Mouse (Mus musculus) neural tube, embryonic 15.5 days (tissue): ENCODE data around the gene Fibcd1. TPM values are rescaled to one million over a fixed set of nuclear protein-coding genes. Genes with fewer than 3 reads are reported as not detected.

Experiments
- ATAC-seq: fragments of 200-750 bp; cut with Nextera tagmentation; 2 replicates; pipeline ENCODE4 v1.8.0; 2017; ENCODE audit warnings: mild to moderate bottlenecking, moderate TSS enrichment, moderate library complexity; ENCODE audit not compliant: low FRiP score
- H3K27ac ChIP-seq: fragments of 300-500 bp; sonication (generic); replicated peaks from 2 replicates; pipeline ENCODE4 v1.5.1; 2015; ENCODE audit warnings: mild to moderate bottlenecking, inconsistent platforms
- H3K27me3 ChIP-seq: fragments of 300-500 bp; sonication (generic); replicated peaks from 2 replicates; pipeline ENCODE4 v1.6.1; 2015; ENCODE audit warnings: inconsistent platforms
- H3K36me3 ChIP-seq: fragments of 300-500 bp; sonication (generic); 2 replicates; pipeline ENCODE4 v1.6.1; 2015; ENCODE audit warnings: inconsistent platforms
- H3K4me1 ChIP-seq: fragments of 300-500 bp; sonication (generic); 2 replicates; pipeline ENCODE4 v1.6.1; 2015; ENCODE audit warnings: inconsistent platforms
- H3K4me2 ChIP-seq: fragments of 300-500 bp; sonication (generic); 2 replicates; pipeline ENCODE4 v1.6.1; 2015; ENCODE audit warnings: inconsistent platforms, mild to moderate bottlenecking, moderate library complexity
- H3K4me3 ChIP-seq: fragments of 300-500 bp; sonication (generic); replicated peaks from 2 replicates; pipeline ENCODE4 v1.5.1; 2015; ENCODE audit warnings: mild to moderate bottlenecking, inconsistent platforms
- H3K9ac ChIP-seq: fragments of 300-500 bp; sonication (generic); replicated peaks from 2 replicates; pipeline ENCODE4 v1.6.1; 2015; ENCODE audit warnings: mild to moderate bottlenecking, inconsistent platforms
- H3K9me3 ChIP-seq: fragments of 300-500 bp; sonication (generic); replicated peaks from 2 replicates; pipeline ENCODE4 v1.6.1; 2016; ENCODE audit warnings: inconsistent platforms
- WGBS: fragments of 180-500 bp; shearing (Covaris S2); methylation state at CpG from one replicate; pipeline ENCODE4 v1.1.7; 2015; ENCODE audit warnings: mixed read lengths; 5-methylcytosine and 5-hydroxymethylcytosine counted together
- polyA plus RNA-seq: library from polyadenylated mRNA; unstranded; fragments of >200 nt; fragmentation: Nextera tagmentation; extraction: Ambion mirVana; gene quantifications from 2 replicates; pipeline ENCODE4 v1.2.1, GENCODE M21; 2015

The Fibcd1 gene
- polyA plus RNA-seq, 1 experiment from 2014 or later, result 6.4 TPM

DNA sequence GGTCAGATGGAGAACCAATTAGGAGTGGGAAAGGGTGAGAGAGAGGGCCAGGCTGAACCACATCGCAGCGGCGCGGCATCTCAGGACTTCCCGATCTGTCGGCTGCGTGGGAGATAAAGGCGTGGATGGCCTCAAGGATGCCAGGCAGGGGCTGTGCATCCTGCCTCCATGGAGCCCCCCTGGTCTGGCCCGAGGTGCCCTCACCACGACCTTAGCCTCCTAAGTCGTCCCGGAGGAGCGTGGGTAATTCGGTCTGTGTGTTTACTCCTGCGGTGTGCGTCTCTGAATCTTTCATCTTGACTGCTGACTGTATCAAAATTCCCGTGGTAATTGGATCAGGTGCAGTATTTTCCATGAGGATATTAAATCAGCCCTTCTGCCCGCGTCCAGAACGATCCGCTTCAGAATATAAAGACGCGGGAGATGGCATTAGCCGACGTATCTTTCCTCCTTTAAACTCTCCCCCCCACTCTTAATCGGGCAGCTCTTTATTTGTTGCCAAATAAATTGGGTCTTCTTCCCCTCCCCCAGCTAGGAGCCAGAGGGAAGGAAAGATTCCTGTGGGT, 28.6 kb upstream of the Fibcd1 start:
- 42% methylated on average over 26 of the region's 26 CpGs for WGBS
- Histone ChIP-seq H3K36me3 (no peaks in the 10 kb centered on the region), H3K4me2 (peak overlapping the region; percentile 19), H3K9ac (no peak overlapping the region), H3K4me1 (peaks cover 27% of the 10 kb centered on the region), H3K4me3 (no peak overlapping the region), H3K27me3 (no peaks in the 10 kb centered on the region; the same call in 1 of the 2 replicates), H3K27ac (no peak overlapping the region), H3K9me3 (no peaks in the 10 kb centered on the region)
- ATAC-seq, result no peak

DNA sequence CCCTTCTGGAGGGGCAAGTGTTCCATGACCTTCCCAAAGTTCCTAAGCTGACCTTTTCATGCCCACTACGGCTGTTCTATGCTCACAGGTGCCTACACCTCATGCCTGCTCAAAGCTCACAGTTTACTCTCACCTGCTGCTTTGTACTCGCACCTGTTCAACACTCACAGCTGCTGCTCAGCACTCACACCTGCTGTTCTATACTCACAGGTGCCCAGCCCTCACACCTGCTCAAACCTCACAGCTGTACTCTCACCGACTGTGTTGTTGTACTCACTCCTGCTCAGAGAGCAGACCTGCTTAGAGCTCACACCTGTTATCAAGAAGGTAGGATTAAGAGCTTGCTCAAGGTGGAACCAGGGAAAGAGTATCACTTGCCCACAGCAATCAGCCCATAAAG, 24.9 kb upstream of the Fibcd1 start:
- Histone ChIP-seq H3K36me3 (no peaks in the 10 kb centered on the region), H3K27ac (no peak overlapping the region), H3K4me1 (peaks cover 12% of the 10 kb centered on the region), H3K27me3 (no peaks in the 10 kb centered on the region), H3K4me3 (no peak overlapping the region), H3K9me3 (no peaks in the 10 kb centered on the region), H3K9ac (no peak overlapping the region), H3K4me2 (no peak overlapping the region)
- 75% methylated on average over 3 of the region's 3 CpGs for WGBS
- ATAC-seq, result no peak

DNA sequence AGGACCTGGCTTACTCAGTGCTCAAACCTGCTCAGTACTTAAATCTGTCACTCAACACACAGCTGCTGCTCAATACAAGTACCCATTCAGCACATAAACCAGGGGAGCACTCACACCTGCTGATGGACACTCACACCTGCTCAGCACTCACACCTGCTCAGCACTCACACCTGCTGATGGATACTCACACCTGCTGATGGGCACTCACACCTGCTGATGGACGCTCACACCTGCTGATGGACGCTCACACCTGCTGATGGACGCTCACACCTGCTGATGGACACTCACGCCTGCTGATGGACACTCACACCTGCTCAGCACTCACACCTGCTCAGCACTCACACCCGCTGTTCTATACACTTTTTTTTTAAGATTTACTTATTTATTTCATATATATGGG, 23.9 kb upstream of the Fibcd1 start:
- no peak overlapping the region for H3K9ac ChIP-seq
- H3K9me3 ChIP-seq, result no peaks in the 10 kb centered on the region
- H3K4me1 ChIP-seq, result peaks cover 15% of the 10 kb centered on the region
- H3K4me3 ChIP-seq, result no peak overlapping the region
- H3K36me3 ChIP-seq, result no peaks in the 10 kb centered on the region
- H3K27ac ChIP-seq, result no peak overlapping the region
- H3K27me3 ChIP-seq, result no peaks in the 10 kb centered on the region
- ATAC-seq, result no peak
- 95% methylated on average over 5 of the region's 5 CpGs for WGBS
- no peak overlapping the region for H3K4me2 ChIP-seq

DNA sequence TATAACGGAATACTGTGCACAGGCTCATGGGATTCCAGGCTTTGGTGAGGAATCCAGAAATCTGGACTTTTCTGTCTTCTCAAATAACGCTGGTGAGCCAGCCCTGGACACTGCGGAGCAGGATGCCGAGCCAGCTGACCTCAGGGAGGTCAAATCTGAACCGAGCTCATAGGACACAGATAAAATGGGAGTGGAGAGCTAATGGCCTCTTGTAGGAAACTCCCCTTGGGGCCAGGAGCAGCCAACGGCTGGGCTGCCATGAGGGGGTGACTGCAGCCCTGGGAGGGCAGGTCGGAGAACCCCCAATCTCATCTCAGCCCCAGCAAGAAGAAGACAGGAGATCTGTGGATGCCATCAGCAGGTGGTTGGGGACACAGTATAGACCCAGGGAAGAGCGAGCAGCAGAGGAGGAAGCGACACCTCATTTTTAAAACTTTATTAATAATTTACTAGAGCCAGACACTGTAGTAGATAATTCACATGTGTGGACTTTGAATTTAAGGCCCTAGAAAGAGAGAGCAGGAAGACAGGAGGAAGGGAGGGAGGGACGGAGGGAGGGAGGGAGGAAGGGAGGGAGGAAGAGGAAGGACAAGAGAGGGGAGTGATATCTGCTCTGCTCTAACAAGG, 22.8 kb upstream of the Fibcd1 start:
- H3K27me3 ChIP-seq, result no peaks in the 10 kb centered on the region
- ATAC-seq, result no peak
- no peak overlapping the region for H3K27ac ChIP-seq
- peaks cover 8% of the 10 kb centered on the region for H3K4me1 ChIP-seq
- no peak overlapping the region for H3K9ac ChIP-seq
- no peak overlapping the region for H3K4me2 ChIP-seq
- H3K36me3 ChIP-seq, result no peaks in the 10 kb centered on the region
- 69% methylated on average over 10 of the region's 10 CpGs for WGBS
- H3K9me3 ChIP-seq, result no peaks in the 10 kb centered on the region
- no peak overlapping the region for H3K4me3 ChIP-seq

DNA sequence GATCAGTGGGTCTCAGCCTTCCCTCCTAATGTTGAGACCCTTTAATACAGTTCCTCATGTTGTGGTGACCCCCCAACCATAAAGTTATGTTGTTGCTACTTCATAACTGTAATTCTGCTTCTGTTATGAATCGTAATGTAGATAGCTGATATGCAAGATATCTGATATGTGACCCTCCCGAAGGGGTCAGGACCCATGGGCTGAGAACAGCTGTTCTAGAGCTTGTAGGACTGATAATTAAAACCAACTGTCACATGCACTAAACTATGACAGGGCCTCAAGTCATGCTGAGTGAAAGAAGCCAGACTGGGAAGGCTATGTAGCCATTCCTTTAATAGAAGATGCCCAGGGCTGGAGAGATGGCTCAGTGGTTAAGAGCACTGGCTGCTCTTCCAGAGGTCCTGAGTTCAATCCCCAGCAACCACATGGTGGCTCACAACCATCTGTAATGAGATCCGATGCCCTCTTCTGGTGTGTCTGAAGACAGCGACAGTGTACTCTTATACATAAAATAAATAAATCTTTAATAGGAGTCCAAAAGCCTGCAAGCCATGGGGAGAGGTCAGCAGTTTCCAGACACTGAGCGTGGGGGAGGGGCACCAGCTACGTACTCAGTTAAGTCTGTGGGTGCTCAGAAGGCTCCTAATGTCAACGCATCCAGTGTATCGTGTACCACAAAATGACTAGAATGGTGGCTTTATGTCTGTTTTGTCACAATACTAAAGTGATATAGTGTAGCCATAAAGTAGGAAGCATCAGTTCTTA, 22.1 kb upstream of the Fibcd1 start:
- H3K27ac ChIP-seq, result no peak overlapping the region
- no peaks in the 10 kb centered on the region for H3K27me3 ChIP-seq
- H3K36me3 ChIP-seq, result no peaks in the 10 kb centered on the region
- H3K4me2 ChIP-seq, result no peak overlapping the region
- WGBS, result 86% methylated on average over 8 of the region's 8 CpGs
- no peak overlapping the region for H3K4me3 ChIP-seq
- peaks cover 8% of the 10 kb centered on the region for H3K4me1 ChIP-seq
- no peak overlapping the region for H3K9ac ChIP-seq
- no peaks in the 10 kb centered on the region for H3K9me3 ChIP-seq
- ATAC-seq, result no peak

DNA sequence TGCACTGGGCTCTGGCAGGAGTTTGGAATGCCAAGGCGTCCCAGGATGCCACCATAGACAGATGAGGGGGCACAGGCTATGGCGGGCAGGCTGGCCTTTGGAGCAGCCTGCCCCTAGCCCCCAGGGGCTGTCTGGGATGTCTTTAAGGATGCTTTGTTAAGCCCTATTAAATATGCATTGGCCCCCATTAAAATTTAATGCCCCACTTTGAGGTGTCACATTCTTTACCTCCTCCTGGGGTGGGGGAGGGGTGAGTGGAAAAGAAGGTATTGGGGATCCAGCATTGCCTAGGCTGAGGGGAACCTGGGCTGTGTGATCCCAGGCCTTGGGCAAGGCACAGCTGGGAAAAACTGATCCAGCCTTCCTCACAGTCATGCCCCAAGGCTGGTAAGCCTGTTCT, 20.0 kb upstream of the Fibcd1 start:
- 17% methylated on average over 2 of the region's 2 CpGs for WGBS
- ATAC-seq, result no peak
- H3K27ac ChIP-seq, result no peak overlapping the region

DNA sequence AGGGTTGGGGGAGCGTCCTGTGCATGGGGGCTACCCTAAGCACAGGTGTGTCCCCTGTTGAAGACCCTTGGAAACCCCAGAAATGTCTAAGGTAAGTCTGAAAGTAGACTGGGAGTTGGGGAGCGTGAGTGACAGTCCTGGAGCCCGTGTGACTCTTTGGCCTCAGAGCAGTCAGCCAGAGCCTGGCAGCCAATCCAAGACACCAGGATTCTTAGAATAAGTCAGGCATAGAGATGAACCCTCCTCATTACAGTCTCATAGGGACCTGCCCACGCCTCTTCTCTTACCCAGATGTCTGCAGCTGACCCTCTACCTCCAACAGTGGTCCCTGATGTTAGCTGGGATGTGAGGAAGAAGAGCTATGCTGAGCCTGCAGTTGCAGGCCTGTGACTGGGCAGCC, 19.5 kb upstream of the Fibcd1 start:
- WGBS, result 62% methylated on average over 4 of the region's 4 CpGs
- H3K27me3 ChIP-seq, result no peaks in the 10 kb centered on the region
- H3K27ac ChIP-seq, result no peak overlapping the region
- H3K36me3 ChIP-seq, result no peaks in the 10 kb centered on the region
- no peak overlapping the region for H3K4me2 ChIP-seq
- no peak for ATAC-seq
- H3K4me3 ChIP-seq, result no peak overlapping the region
- H3K4me1 ChIP-seq, result peaks cover 8% of the 10 kb centered on the region
- H3K9me3 ChIP-seq, result no peaks in the 10 kb centered on the region
- H3K9ac ChIP-seq, result 0 out of 2 replicates have a peak overlapping the region, but pooled peaks have one; percentile 2

More for the DNA sequence above, 20.0 kb upstream of the Fibcd1 start:
- H3K9me3 ChIP-seq, result no peaks in the 10 kb centered on the region
- no peak overlapping the region for H3K4me3 ChIP-seq
- no peaks in the 10 kb centered on the region for H3K27me3 ChIP-seq
- peaks cover 8% of the 10 kb centered on the region for H3K4me1 ChIP-seq
- no peaks in the 10 kb centered on the region for H3K36me3 ChIP-seq
- no peak overlapping the region for H3K4me2 ChIP-seq
- 0 out of 2 replicates have a peak overlapping the region, but pooled peaks have one; percentile 2 for H3K9ac ChIP-seq

DNA sequence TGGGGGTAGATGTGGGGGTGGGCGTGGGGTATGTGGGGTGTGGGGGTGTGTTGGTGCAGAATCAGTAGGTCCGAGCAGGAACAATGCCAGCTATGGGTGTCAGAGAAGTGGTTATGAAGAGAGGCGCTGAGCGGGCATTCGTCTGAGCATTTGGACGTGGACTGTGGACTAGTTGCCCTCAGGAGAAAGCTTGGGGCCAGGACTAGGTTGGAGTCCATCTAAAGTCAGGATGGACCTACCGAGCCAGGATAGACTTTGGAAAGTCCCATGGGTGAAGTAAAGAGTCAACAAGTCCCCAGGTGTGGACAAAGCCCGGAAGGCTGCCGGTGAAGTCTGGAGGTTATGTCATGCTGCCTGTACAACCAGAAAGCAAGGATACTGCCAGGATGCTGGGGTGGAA, 19.1 kb upstream of the Fibcd1 start:
- Histone ChIP-seq H3K4me1 (peaks cover 10% of the 10 kb centered on the region), H3K4me3 (no peak overlapping the region), H3K27me3 (no peaks in the 10 kb centered on the region), H3K4me2 (no peak overlapping the region), H3K9ac (no peak overlapping the region), H3K9me3 (no peaks in the 10 kb centered on the region), H3K36me3 (no peaks in the 10 kb centered on the region), H3K27ac (no peak overlapping the region)
- WGBS, result 94% methylated on average over 9 of the region's 9 CpGs
- ATAC-seq, result no peak

DNA sequence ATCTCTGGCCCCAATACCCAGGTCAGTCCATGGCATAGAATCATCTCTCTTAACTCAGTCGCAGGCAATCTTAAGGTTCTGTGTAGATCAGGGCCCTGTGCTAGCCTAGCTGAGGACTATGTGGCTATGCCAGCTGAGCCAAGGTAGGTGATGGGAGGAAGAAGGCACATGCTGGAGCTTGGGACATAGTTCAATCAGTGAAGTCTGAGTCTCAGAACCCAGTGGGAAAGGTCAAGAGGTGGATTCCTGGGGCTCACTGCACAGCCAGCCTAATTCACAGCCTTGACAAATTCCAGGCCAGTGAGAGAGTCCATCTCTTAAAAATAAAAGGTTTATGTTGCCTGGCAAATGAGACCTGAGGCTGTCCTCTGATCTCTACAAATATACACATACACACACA, 18.0 kb upstream of the Fibcd1 start:
- Histone ChIP-seq H3K36me3 (no peaks in the 10 kb centered on the region), H3K27ac (no peak overlapping the region), H3K4me2 (no peak overlapping the region), H3K4me1 (peaks cover 21% of the 10 kb centered on the region), H3K27me3 (no peaks in the 10 kb centered on the region), H3K4me3 (no peak overlapping the region), H3K9ac (no peak overlapping the region), H3K9me3 (no peaks in the 10 kb centered on the region)
- no peak for ATAC-seq
- WGBS, result 84% methylated on average over 1 of the region's 1 CpGs

DNA sequence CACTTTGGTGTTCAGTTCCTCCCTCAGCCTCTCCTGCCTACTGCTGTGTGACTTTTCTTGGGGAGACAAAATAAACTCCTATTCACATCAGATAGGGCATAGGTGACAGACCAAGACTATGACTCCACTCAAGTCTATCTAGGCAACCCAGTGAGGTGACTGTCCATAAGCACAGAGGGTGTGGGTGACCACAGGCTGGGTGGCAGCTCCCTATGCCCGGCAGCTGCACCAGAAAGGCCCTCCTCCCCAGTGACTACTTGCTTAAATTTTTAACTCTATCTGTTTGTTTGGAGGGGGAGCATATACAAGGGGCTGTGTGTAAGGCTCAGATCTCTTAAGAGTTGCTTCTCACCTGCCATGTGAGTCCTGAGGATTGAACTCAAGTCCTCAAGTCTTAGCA, 17.1 kb upstream of the Fibcd1 start:
- ATAC-seq, result no peak
- Histone ChIP-seq H3K36me3 (no peaks in the 10 kb centered on the region), H3K9me3 (no peaks in the 10 kb centered on the region), H3K4me3 (no peak overlapping the region), H3K27me3 (no peaks in the 10 kb centered on the region), H3K4me2 (no peak overlapping the region), H3K9ac (no peak overlapping the region), H3K4me1 (peaks cover 27% of the 10 kb centered on the region), H3K27ac (no peak overlapping the region)
- WGBS, result 75% methylated on average over 1 of the region's 1 CpGs

DNA sequence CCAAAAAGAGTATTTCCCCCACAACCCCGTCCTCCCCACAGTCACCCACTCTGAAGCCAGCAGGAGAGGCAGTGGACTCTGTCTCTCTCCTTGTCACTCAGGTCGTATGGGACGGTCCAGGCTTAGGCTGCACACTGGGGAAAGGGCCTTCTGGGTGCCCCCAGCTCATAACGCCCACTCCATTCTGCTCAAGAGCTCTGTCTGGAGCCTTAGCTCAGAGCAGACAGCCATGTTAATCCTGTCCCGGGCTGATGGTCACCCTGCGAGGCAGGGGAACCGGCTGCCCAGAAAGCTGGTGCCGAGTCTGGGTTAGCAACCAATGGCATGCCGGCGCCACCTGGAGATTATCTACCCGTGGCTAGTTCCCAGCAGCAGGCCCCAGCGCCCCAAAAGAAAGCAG, 12.7 kb upstream of the Fibcd1 start:
- WGBS, result 16% methylated on average over 12 of the region's 12 CpGs
- Histone ChIP-seq H3K27ac (no peak overlapping the region), H3K4me2 (no peak overlapping the region), H3K4me3 (no peak overlapping the region), H3K27me3 (0 out of 2 replicates have a peak, but pooled peaks cover 4% of the 10 kb centered on the region), H3K36me3 (no peaks in the 10 kb centered on the region), H3K9me3 (no peaks in the 10 kb centered on the region), H3K4me1 (peaks cover 28% of the 10 kb centered on the region), H3K9ac (no peak overlapping the region)
- ATAC-seq, result no peak

DNA sequence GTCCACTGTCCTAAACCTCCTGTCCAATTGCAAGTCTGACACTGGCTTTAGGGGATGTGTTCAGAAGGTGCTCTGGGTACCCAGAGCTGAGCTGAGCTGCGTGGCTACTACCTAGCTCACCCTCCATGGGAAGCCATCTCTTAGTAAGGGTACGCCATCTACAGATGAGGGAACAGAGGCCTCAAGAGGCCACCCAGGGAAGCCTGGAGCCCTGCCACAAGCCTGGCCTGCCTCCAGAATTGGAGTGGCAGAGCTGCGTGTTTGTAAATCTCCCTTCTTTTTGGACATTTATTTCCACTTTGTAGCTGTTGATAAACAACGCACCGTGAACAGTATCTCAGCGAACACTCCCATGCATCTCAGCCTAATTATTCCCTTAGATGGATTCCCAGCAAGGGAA, 11.4 kb upstream of the Fibcd1 start:
- Histone ChIP-seq H3K4me3 (no peak overlapping the region), H3K27ac (no peak overlapping the region), H3K9ac (0 out of 2 replicates have a peak overlapping the region, but pooled peaks have one; percentile 7), H3K4me1 (peaks cover 28% of the 10 kb centered on the region), H3K27me3 (0 out of 2 replicates have a peak, but pooled peaks cover 4% of the 10 kb centered on the region), H3K36me3 (no peaks in the 10 kb centered on the region), H3K4me2 (no peak overlapping the region), H3K9me3 (no peaks in the 10 kb centered on the region)
- no peak for ATAC-seq
- WGBS, result 49% methylated on average over 6 of the region's 6 CpGs
